Mouse (Mus musculus) inflammation-experienced regulatory T-cells, adult 16 weeks (primary cell): ENCODE results near the gene Sec24c. TPM values are rescaled to one million over a fixed set of nuclear protein-coding genes. Genes with fewer than 3 reads are reported as not detected.

ENCODE experiments used
- polyA plus RNA-seq: library from polyadenylated mRNA; unstranded; fragments of 100-300 nt; shearing (Covaris generic); gene quantifications from one replicate; pipeline ENCODE4 v1.2.1, GENCODE M21; 2017

Sec24c gene
- polyA plus RNA-seq = 328 TPM

GRCm38 (mm10) chr14:20674064-20674833 is at the start of gene Sec24c:
Gene Sec24c (plus strand): TSS chr14:20674308.

GRCm38 (mm10) chr14:20640644-20641437 is 33.3 kb upstream of the Sec24c start, which contains the start of gene Usp54:
Gene Usp54 (minus strand): TSS chr14:20641063.

GRCm38 (mm10) chr14:20656361-20656760 is 17.7 kb upstream of the Sec24c start, which contains the start of gene Myoz1:
Gene Myoz1 (minus strand): TSS chr14:20656540.

GRCm38 (mm10) chr14:20668154-20668810 is 5.8 kb upstream of the Sec24c start, which contains the start of gene Synpo2l:
Gene Synpo2l (minus strand): TSS chr14:20668354.

GRCm38 (mm10) chr14:20694884-20695760 is 21.0 kb downstream of the Sec24c start, which contains the start of gene Fut11:
Gene Fut11 (plus strand): TSS chr14:20694968.

GRCm38 (mm10) chr14:20702741-20703381 is 28.8 kb downstream of the Sec24c start, which contains the start of gene Chchd1:
Gene Chchd1 (plus strand): TSS chr14:20703006.

GRCm38 (mm10) chr14:20707201-20708190 is 33.4 kb downstream of the Sec24c start, which contains the start of gene Zswim8:
Gene Zswim8 (plus strand): TSS chr14:20707552.

GRCm38 (mm10) chr14:20733952-20734774 is 60.1 kb downstream of the Sec24c start, which contains the start of gene Ndst2:
Gene Ndst2 (minus strand): TSS chr14:20734562.

Other genes starting within 250 kb of the Sec24c start
- gene Cfap70, start 222.1 kb upstream of the Sec24c start, polyA plus RNA-seq = not detected
- gene Anxa7, start 194.2 kb upstream of the Sec24c start, polyA plus RNA-seq = 62.1 TPM
- 2.1 TPM for gene Mss51, start 177.4 kb upstream of the Sec24c start, polyA plus RNA-seq
- gene Ppp3cb, start 127.7 kb upstream of the Sec24c start, polyA plus RNA-seq = 17.3 TPM
- 4.4 TPM for gene Usp54, start 33.2 kb upstream of the Sec24c start, polyA plus RNA-seq
- gene Myoz1, start 17.8 kb upstream of the Sec24c start, polyA plus RNA-seq = not detected
- gene Synpo2l, start 6.0 kb upstream of the Sec24c start, polyA plus RNA-seq = not detected
- gene Fut11, start 20.7 kb downstream of the Sec24c start, polyA plus RNA-seq = 7.5 TPM
- 115 TPM for gene Chchd1, start 28.7 kb downstream of the Sec24c start, polyA plus RNA-seq
- 22.2 TPM for gene Zswim8, start 33.2 kb downstream of the Sec24c start, polyA plus RNA-seq
- gene Ndst2, start 60.3 kb downstream of the Sec24c start, polyA plus RNA-seq = 19.3 TPM
- gene Camk2g, start 119.8 kb downstream of the Sec24c start, polyA plus RNA-seq = 8.9 TPM
- gene Plau, start 162.4 kb downstream of the Sec24c start, polyA plus RNA-seq = not detected